Mouse (Mus musculus): ENCODE data around the gene Fndc8. TPM values are rescaled to one million over a fixed set of nuclear protein-coding genes. Genes with fewer than 3 reads are reported as not detected.

The Fndc8 gene
- polyA plus RNA-seq, 1 experiment from 2014 or later: 0.67 TPM

- 5% methylated on average over 36 of the region's 36 CpGs for WGBS
- Histone ChIP-seq H3K9ac (replicated peaks) (peak overlapping the region; percentile 72), H3K4me1 (peaks cover 16% of the 10 kb centered on the region), H3K36me3 (no peaks in the 10 kb centered on the region), H3K4me3 (replicated peaks) (peak overlapping the region; percentile 76), H3K27me3 (replicated peaks) (no peaks in the 10 kb centered on the region), H3K4me2 (peak overlapping the region; percentile 87), H3K27ac (replicated peaks) (0 out of 2 replicates have a peak overlapping the region, but pooled peaks have one; percentile 42), H3K9me3 (replicated peaks) (no peaks in the 10 kb centered on the region)
- peak; percentile 40 for ATAC-seq (ENCODE audit: low FRiP score)
Measured at GRCm38 (mm10) chr11:82870173-82871030, 21.5 kb upstream of the Fndc8 start.

- peak within 1 kb of the TSS; percentile 87 for H3K4me2 ChIP-seq
- ATAC-seq (ENCODE audit: low FRiP score): peak; percentile 94
- peak within 1 kb of the TSS; percentile 76 for H3K4me3 ChIP-seq (replicated peaks)
- H3K27ac ChIP-seq (replicated peaks): 0 out of 2 replicates have a peak within 1 kb of the TSS, but pooled peaks have one; percentile 42
- peaks cover 16% of the 10 kb centered on the region for H3K4me1 ChIP-seq
- WGBS: 2% methylated on average over 37 of the region's 43 CpGs
- H3K9ac ChIP-seq (replicated peaks): peak within 1 kb of the TSS; percentile 72
- no peaks in the 10 kb centered on the region for H3K9me3 ChIP-seq (replicated peaks)
- no peaks in the 10 kb centered on the region for H3K27me3 ChIP-seq (replicated peaks)
- no peaks in the 10 kb centered on the region for H3K36me3 ChIP-seq
Measured at GRCm38 (mm10) chr11:82871031-82871446, 20.9 kb upstream of the Fndc8 start, which contains the start of gene Rffl. Gene Rffl (minus strand): TSS chr11:82871210.

GRCm38 (mm10) chr11:82874924-82875323 is 17.0 kb upstream of the Fndc8 start:
- Histone ChIP-seq H3K4me3 (replicated peaks) (no peak overlapping the region), H3K9me3 (replicated peaks) (no peaks in the 10 kb centered on the region), H3K4me1 (peaks cover 14% of the 10 kb centered on the region), H3K27ac (replicated peaks) (no peak overlapping the region), H3K36me3 (no peaks in the 10 kb centered on the region), H3K4me2 (no peak overlapping the region), H3K9ac (replicated peaks) (no peak overlapping the region), H3K27me3 (replicated peaks) (no peaks in the 10 kb centered on the region)
- ATAC-seq (ENCODE audit: low FRiP score): no peak
- 55% methylated on average over 5 of the region's 5 CpGs for WGBS

- no peaks in the 10 kb centered on the region for H3K9me3 ChIP-seq (replicated peaks)
- 95% methylated on average over 5 of the region's 5 CpGs for WGBS
- no peak overlapping the region for H3K4me3 ChIP-seq (replicated peaks)
- ATAC-seq (ENCODE audit: low FRiP score): no peak
- no peak overlapping the region for H3K4me2 ChIP-seq
- H3K27me3 ChIP-seq (replicated peaks): no peaks in the 10 kb centered on the region
- H3K4me1 ChIP-seq: peaks cover 7% of the 10 kb centered on the region
- no peak overlapping the region for H3K9ac ChIP-seq (replicated peaks)
- no peak overlapping the region for H3K27ac ChIP-seq (replicated peaks)
- no peaks in the 10 kb centered on the region for H3K36me3 ChIP-seq
Measured at GRCm38 (mm10) chr11:82875631-82876030, 16.3 kb upstream of the Fndc8 start.

- no peaks in the 10 kb centered on the region for H3K9me3 ChIP-seq (replicated peaks)
- no peak overlapping the region for H3K4me3 ChIP-seq (replicated peaks)
- 58% methylated on average over 7 of the region's 7 CpGs for WGBS
- no peak for ATAC-seq (ENCODE audit: low FRiP score)
- H3K9ac ChIP-seq (replicated peaks): no peak overlapping the region
- H3K36me3 ChIP-seq: no peaks in the 10 kb centered on the region
- no peaks in the 10 kb centered on the region for H3K27me3 ChIP-seq (replicated peaks)
- no peaks in the 10 kb centered on the region for H3K4me1 ChIP-seq
- H3K27ac ChIP-seq (replicated peaks): no peak overlapping the region
- no peak overlapping the region for H3K4me2 ChIP-seq
Measured at GRCm38 (mm10) chr11:82877726-82878344, 14.1 kb upstream of the Fndc8 start.

GRCm38 (mm10) chr11:82883180-82883579 is 8.7 kb upstream of the Fndc8 start:
- no peaks in the 10 kb centered on the region for H3K27me3 ChIP-seq (replicated peaks)
- H3K4me2 ChIP-seq: no peak overlapping the region
- H3K36me3 ChIP-seq: no peaks in the 10 kb centered on the region
- no peak; the same call in 1 of the 2 replicates for ATAC-seq (ENCODE audit: low FRiP score)
- 66% methylated on average over 8 of the region's 8 CpGs for WGBS
- peaks cover under 1% of the 10 kb centered on the region for H3K4me1 ChIP-seq
- H3K27ac ChIP-seq (replicated peaks): no peak overlapping the region
- no peaks in the 10 kb centered on the region for H3K9me3 ChIP-seq (replicated peaks)
- H3K9ac ChIP-seq (replicated peaks): no peak overlapping the region
- H3K4me3 ChIP-seq (replicated peaks): no peak overlapping the region

- H3K4me3 ChIP-seq (replicated peaks): no peak overlapping the region
- H3K27ac ChIP-seq (replicated peaks): no peak overlapping the region
- H3K9ac ChIP-seq (replicated peaks): no peak overlapping the region
- peaks cover 6% of the 10 kb centered on the region for H3K27me3 ChIP-seq (replicated peaks)
- peaks cover 19% of the 10 kb centered on the region for H3K4me1 ChIP-seq
- no peaks in the 10 kb centered on the region for H3K36me3 ChIP-seq
- ATAC-seq (ENCODE audit: low FRiP score): no peak
- WGBS: 96% methylated on average over 3 of the region's 3 CpGs
- no peak overlapping the region for H3K4me2 ChIP-seq
- H3K9me3 ChIP-seq (replicated peaks): no peaks in the 10 kb centered on the region
Measured at GRCm38 (mm10) chr11:82886559-82886958, 5.4 kb upstream of the Fndc8 start.

GRCm38 (mm10) chr11:82888491-82888946 is 3.4 kb upstream of the Fndc8 start:
- peak overlapping the region; percentile 23; the same call in 1 of the 2 replicates for H3K9ac ChIP-seq (replicated peaks)
- H3K27ac ChIP-seq (replicated peaks): no peak overlapping the region
- H3K27me3 ChIP-seq (replicated peaks): peaks cover 14% of the 10 kb centered on the region
- H3K4me2 ChIP-seq: peak overlapping the region; percentile 90
- no peak for ATAC-seq (ENCODE audit: low FRiP score)
- H3K4me3 ChIP-seq (replicated peaks): no peak overlapping the region
- no peaks in the 10 kb centered on the region for H3K36me3 ChIP-seq
- H3K9me3 ChIP-seq (replicated peaks): no peaks in the 10 kb centered on the region
- peaks cover 19% of the 10 kb centered on the region for H3K4me1 ChIP-seq
- WGBS: 47% methylated on average over 10 of the region's 10 CpGs

- Histone ChIP-seq H3K9ac (replicated peaks) (peak overlapping the region; percentile 77), H3K9me3 (replicated peaks) (no peaks in the 10 kb centered on the region), H3K4me2 (peak overlapping the region; percentile 90), H3K4me3 (replicated peaks) (peak overlapping the region; percentile 67), H3K4me1 (peaks cover 19% of the 10 kb centered on the region), H3K27ac (replicated peaks) (peak overlapping the region; percentile 69), H3K27me3 (replicated peaks) (peaks cover 14% of the 10 kb centered on the region), H3K36me3 (no peaks in the 10 kb centered on the region)
- 7% methylated on average over 31 of the region's 31 CpGs for WGBS
- peak; percentile 66 for ATAC-seq (ENCODE audit: low FRiP score)
Measured at GRCm38 (mm10) chr11:82889524-82890341, 2.2 kb upstream of the Fndc8 start.

GRCm38 (mm10) chr11:82890342-82890762 is 1.6 kb upstream of the Fndc8 start, which contains the start of gene Rad51d:
Gene Rad51d (minus strand): TSS chr11:82890614.
- H3K4me3 ChIP-seq (replicated peaks): peak within 1 kb of the TSS; percentile 67
- H3K9ac ChIP-seq (replicated peaks): peak within 1 kb of the TSS; percentile 77
- peak within 1 kb of the TSS; percentile 90 for H3K4me2 ChIP-seq
- H3K4me1 ChIP-seq: peaks cover 19% of the 10 kb centered on the region
- H3K27me3 ChIP-seq (replicated peaks): peaks cover 14% of the 10 kb centered on the region
- no peaks in the 10 kb centered on the region for H3K36me3 ChIP-seq
- WGBS: under 1% methylated on average over 26 of the region's 26 CpGs
- ATAC-seq (ENCODE audit: low FRiP score): peak; percentile 92
- no peaks in the 10 kb centered on the region for H3K9me3 ChIP-seq (replicated peaks)
- peak within 1 kb of the TSS; percentile 69 for H3K27ac ChIP-seq (replicated peaks)

- H3K27ac ChIP-seq (replicated peaks): no peak overlapping the region
- H3K4me3 ChIP-seq (replicated peaks): no peak overlapping the region
- no peaks in the 10 kb centered on the region for H3K27me3 ChIP-seq (replicated peaks)
- peaks cover 38% of the 10 kb centered on the region for H3K36me3 ChIP-seq
- WGBS: 89% methylated on average over 10 of the region's 10 CpGs
- H3K9ac ChIP-seq (replicated peaks): no peak overlapping the region
- no peaks in the 10 kb centered on the region for H3K4me1 ChIP-seq
- no peak for ATAC-seq (ENCODE audit: low FRiP score)
- H3K4me2 ChIP-seq: no peak overlapping the region
- H3K9me3 ChIP-seq (replicated peaks): no peaks in the 10 kb centered on the region
Measured at GRCm38 (mm10) chr11:82897478-82897877, 5.6 kb downstream of the Fndc8 start.
